Mouse (Mus musculus): ENCODE measurements around the gene Stab1. TPM values are rescaled to one million over a fixed set of nuclear protein-coding genes. Genes with fewer than 3 reads are reported as not detected.

Stab1 gene
- polyA plus RNA-seq, 1 experiment from 2014 or later, result 23.1 TPM

GRCm38 (mm10) chr14:31197547-31198516 lies 29.4 kb upstream of the Stab1 start:
- 59% methylated on average over 16 of the region's 16 CpGs for WGBS
- H3K27me3 ChIP-seq (replicated peaks; ENCODE audit: control insufficient read depth, insufficient read depth, low read length), result no peaks in the 10 kb centered on the region
- H3K4me1 ChIP-seq (replicated peaks; ENCODE audit: control insufficient read depth, insufficient read depth, low read length), result no peaks in the 10 kb centered on the region
- H3K4me2 ChIP-seq (replicated peaks; ENCODE audit: low read depth), result no peak overlapping the region
- H3K9me3 ChIP-seq (ENCODE audit: control insufficient read depth), result no peaks in the 10 kb centered on the region
- no peak; the same call in 1 of the 2 replicates for ATAC-seq
- no peak overlapping the region for H3K4me3 ChIP-seq (ENCODE audit: low read depth, low read length)
- no peak overlapping the region for H3K9ac ChIP-seq (ENCODE audit: low read depth, low read length)
- peak overlapping the region; percentile 50; the same call in 1 of the 2 replicates for H3K27ac ChIP-seq (ENCODE audit: low read depth, low read length)
- TF ChIP-seq CTCF (IDR thresholded peaks at IDR 0.05; ENCODE audit: low read depth), result no peak
- H3K36me3 ChIP-seq (ENCODE audit: control insufficient read depth, insufficient read depth), result peaks cover 67% of the 10 kb centered on the region

- TF ChIP-seq CTCF (IDR thresholded peaks at IDR 0.05; ENCODE audit: low read depth), result peak; percentile 76
- Histone ChIP-seq H3K9me3 (ENCODE audit: control insufficient read depth) (no peaks in the 10 kb centered on the region), H3K27me3 (replicated peaks; ENCODE audit: control insufficient read depth, insufficient read depth, low read length) (no peaks in the 10 kb centered on the region), H3K27ac (ENCODE audit: low read depth, low read length) (no peak overlapping the region), H3K4me3 (ENCODE audit: low read depth, low read length) (no peak overlapping the region), H3K4me2 (replicated peaks; ENCODE audit: low read depth) (no peak overlapping the region), H3K36me3 (ENCODE audit: control insufficient read depth, insufficient read depth) (peaks cover 69% of the 10 kb centered on the region), H3K4me1 (replicated peaks; ENCODE audit: control insufficient read depth, insufficient read depth, low read length) (no peaks in the 10 kb centered on the region), H3K9ac (ENCODE audit: low read depth, low read length) (no peak overlapping the region)
- ATAC-seq, result 0 out of 2 replicates have a peak, but pooled peaks have one; percentile 17
Measured at GRCm38 (mm10) chr14:31195968-31196367, 27.5 kb upstream of the Stab1 start.

GRCm38 (mm10) chr14:31195521-31195920 lies 27.1 kb upstream of the Stab1 start:
- no peak overlapping the region for H3K9ac ChIP-seq (ENCODE audit: low read depth, low read length)
- no peak for ATAC-seq
- H3K27ac ChIP-seq (ENCODE audit: low read depth, low read length), result no peak overlapping the region
- H3K4me3 ChIP-seq (ENCODE audit: low read depth, low read length), result no peak overlapping the region
- 89% methylated on average over 4 of the region's 4 CpGs for WGBS
- no peak overlapping the region for H3K4me2 ChIP-seq (replicated peaks; ENCODE audit: low read depth)
- H3K27me3 ChIP-seq (replicated peaks; ENCODE audit: control insufficient read depth, insufficient read depth, low read length), result no peaks in the 10 kb centered on the region
- H3K4me1 ChIP-seq (replicated peaks; ENCODE audit: control insufficient read depth, insufficient read depth, low read length), result no peaks in the 10 kb centered on the region
- H3K9me3 ChIP-seq (ENCODE audit: control insufficient read depth), result no peaks in the 10 kb centered on the region
- no peak for TF ChIP-seq CTCF (IDR thresholded peaks at IDR 0.05; ENCODE audit: low read depth)
- peaks cover 69% of the 10 kb centered on the region for H3K36me3 ChIP-seq (ENCODE audit: control insufficient read depth, insufficient read depth)

- no peak for ATAC-seq
- H3K27me3 ChIP-seq (replicated peaks; ENCODE audit: control insufficient read depth, insufficient read depth, low read length), result no peaks in the 10 kb centered on the region
- H3K4me1 ChIP-seq (replicated peaks; ENCODE audit: control insufficient read depth, insufficient read depth, low read length), result no peaks in the 10 kb centered on the region
- 67% methylated on average over 14 of the region's 14 CpGs for WGBS
- no peak overlapping the region for H3K27ac ChIP-seq (ENCODE audit: low read depth, low read length)
- H3K4me2 ChIP-seq (replicated peaks; ENCODE audit: low read depth), result no peak overlapping the region
- no peaks in the 10 kb centered on the region for H3K9me3 ChIP-seq (ENCODE audit: control insufficient read depth)
- no peak overlapping the region for H3K4me3 ChIP-seq (ENCODE audit: low read depth, low read length)
- no peak overlapping the region for H3K9ac ChIP-seq (ENCODE audit: low read depth, low read length)
- peaks cover 69% of the 10 kb centered on the region for H3K36me3 ChIP-seq (ENCODE audit: control insufficient read depth, insufficient read depth)
- TF ChIP-seq CTCF (IDR thresholded peaks at IDR 0.05; ENCODE audit: low read depth), result no peak
Measured at GRCm38 (mm10) chr14:31194891-31195513, 26.6 kb upstream of the Stab1 start.

GRCm38 (mm10) chr14:31194441-31194840 lies 26.0 kb upstream of the Stab1 start:
- Histone ChIP-seq H3K27ac (ENCODE audit: low read depth, low read length) (no peak overlapping the region), H3K4me1 (replicated peaks; ENCODE audit: control insufficient read depth, insufficient read depth, low read length) (no peaks in the 10 kb centered on the region), H3K36me3 (ENCODE audit: control insufficient read depth, insufficient read depth) (peaks cover 72% of the 10 kb centered on the region), H3K4me3 (ENCODE audit: low read depth, low read length) (no peak overlapping the region), H3K9me3 (ENCODE audit: control insufficient read depth) (no peaks in the 10 kb centered on the region), H3K9ac (ENCODE audit: low read depth, low read length) (no peak overlapping the region), H3K4me2 (replicated peaks; ENCODE audit: low read depth) (no peak overlapping the region), H3K27me3 (replicated peaks; ENCODE audit: control insufficient read depth, insufficient read depth, low read length) (no peaks in the 10 kb centered on the region)
- no peak for ATAC-seq
- WGBS, result 86% methylated on average over 2 of the region's 2 CpGs
- TF ChIP-seq CTCF (IDR thresholded peaks at IDR 0.05; ENCODE audit: low read depth), result no peak

GRCm38 (mm10) chr14:31193791-31194190 lies 25.4 kb upstream of the Stab1 start:
- no peak for ATAC-seq
- no peak overlapping the region for H3K9ac ChIP-seq (ENCODE audit: low read depth, low read length)
- H3K27me3 ChIP-seq (replicated peaks; ENCODE audit: control insufficient read depth, insufficient read depth, low read length), result no peaks in the 10 kb centered on the region
- 56% methylated on average over 7 of the region's 7 CpGs for WGBS
- H3K4me1 ChIP-seq (replicated peaks; ENCODE audit: control insufficient read depth, insufficient read depth, low read length), result no peaks in the 10 kb centered on the region
- no peak overlapping the region for H3K4me2 ChIP-seq (replicated peaks; ENCODE audit: low read depth)
- TF ChIP-seq CTCF (IDR thresholded peaks at IDR 0.05; ENCODE audit: low read depth), result no peak
- no peaks in the 10 kb centered on the region for H3K9me3 ChIP-seq (ENCODE audit: control insufficient read depth)
- H3K27ac ChIP-seq (ENCODE audit: low read depth, low read length), result no peak overlapping the region
- H3K36me3 ChIP-seq (ENCODE audit: control insufficient read depth, insufficient read depth), result peaks cover 78% of the 10 kb centered on the region
- no peak overlapping the region for H3K4me3 ChIP-seq (ENCODE audit: low read depth, low read length)
